Mouse (Mus musculus): ENCODE measurements around the gene Ikbke. TPM values are rescaled to one million over a fixed set of nuclear protein-coding genes. Genes with fewer than 3 reads are reported as not detected.
A peak's percentile ranks its signal among the peaks of the same experiment; 100 is the strongest.
"Not testable (repeated sequence)": the region's sequence is repeated elsewhere in the genome, so short reads cannot be mapped to it uniquely, and the experiment has no call there.

Gene Ikbke
- total RNA-seq, 4 experiments from 2014 or later = 0.95 to 1.4 (median 1.1) TPM

- no peak for DNase-seq (ENCODE audit: low spot score)
Measured at GRCm38 (mm10) chr1:131281731-131282130, 2.3 kb upstream of the Ikbke start.

- no peak for DNase-seq (ENCODE audit: low spot score)
Measured at GRCm38 (mm10) chr1:131280280-131280679, 874 bp upstream of the Ikbke start.

- no peak for DNase-seq (ENCODE audit: low spot score)
Measured at GRCm38 (mm10) chr1:131278606-131279455, 575 bp downstream of the Ikbke start.

- no peak for DNase-seq (ENCODE audit: low spot score)
Measured at GRCm38 (mm10) chr1:131276831-131277230, 2.6 kb downstream of the Ikbke start.

GRCm38 (mm10) chr1:131275577-131275976 is 3.8 kb downstream of the Ikbke start:
- no peak for DNase-seq (ENCODE audit: low spot score)

- DNase-seq (ENCODE audit: low spot score) = no peak
Measured at GRCm38 (mm10) chr1:131274725-131275539, 4.5 kb downstream of the Ikbke start.

- no peak for DNase-seq (ENCODE audit: low spot score)
Measured at GRCm38 (mm10) chr1:131269797-131270578, 9.4 kb downstream of the Ikbke start.

GRCm38 (mm10) chr1:131268776-131269175 is 10.6 kb downstream of the Ikbke start:
- no peak for DNase-seq (ENCODE audit: low spot score)

GRCm38 (mm10) chr1:131263905-131264304 is 15.5 kb downstream of the Ikbke start:
- DNase-seq (ENCODE audit: low spot score) = no peak

- DNase-seq (ENCODE audit: low spot score) = peak; percentile 53
Measured at GRCm38 (mm10) chr1:131260309-131260656, 19.1 kb downstream of the Ikbke start.

- no peak for DNase-seq (ENCODE audit: low spot score)
Measured at GRCm38 (mm10) chr1:131259632-131260308, 19.6 kb downstream of the Ikbke start.

- no peak for DNase-seq (ENCODE audit: low spot score)
Measured at GRCm38 (mm10) chr1:131257288-131257687, 22.1 kb downstream of the Ikbke start.

GRCm38 (mm10) chr1:131252516-131253250 is 26.7 kb downstream of the Ikbke start:
- DNase-seq (ENCODE audit: low spot score) = not testable (repeated sequence)

GRCm38 (mm10) chr1:131246433-131247395 is 32.7 kb downstream of the Ikbke start:
- peak; percentile 46 for DNase-seq (ENCODE audit: low spot score)

- DNase-seq (ENCODE audit: low spot score) = no peak
Measured at GRCm38 (mm10) chr1:131245926-131246325, 33.5 kb downstream of the Ikbke start.

GRCm38 (mm10) chr1:131245089-131245856 is 34.1 kb downstream of the Ikbke start, which contains the start of gene Rassf5:
Gene Rassf5, minus strand, starts transcription at chr1:131245258.
- DNase-seq (ENCODE audit: low spot score) = peak; percentile 58

GRCm38 (mm10) chr1:131244536-131245088 is 34.8 kb downstream of the Ikbke start:
- no peak for DNase-seq (ENCODE audit: low spot score)

GRCm38 (mm10) chr1:131242956-131243355 is 36.5 kb downstream of the Ikbke start:
- DNase-seq (ENCODE audit: low spot score) = no peak

All from heart, adult 8-10 months (tissue).